Comparison of ENCODE assay signal across 8 mouse cellular contexts in the genomic region with DNA sequence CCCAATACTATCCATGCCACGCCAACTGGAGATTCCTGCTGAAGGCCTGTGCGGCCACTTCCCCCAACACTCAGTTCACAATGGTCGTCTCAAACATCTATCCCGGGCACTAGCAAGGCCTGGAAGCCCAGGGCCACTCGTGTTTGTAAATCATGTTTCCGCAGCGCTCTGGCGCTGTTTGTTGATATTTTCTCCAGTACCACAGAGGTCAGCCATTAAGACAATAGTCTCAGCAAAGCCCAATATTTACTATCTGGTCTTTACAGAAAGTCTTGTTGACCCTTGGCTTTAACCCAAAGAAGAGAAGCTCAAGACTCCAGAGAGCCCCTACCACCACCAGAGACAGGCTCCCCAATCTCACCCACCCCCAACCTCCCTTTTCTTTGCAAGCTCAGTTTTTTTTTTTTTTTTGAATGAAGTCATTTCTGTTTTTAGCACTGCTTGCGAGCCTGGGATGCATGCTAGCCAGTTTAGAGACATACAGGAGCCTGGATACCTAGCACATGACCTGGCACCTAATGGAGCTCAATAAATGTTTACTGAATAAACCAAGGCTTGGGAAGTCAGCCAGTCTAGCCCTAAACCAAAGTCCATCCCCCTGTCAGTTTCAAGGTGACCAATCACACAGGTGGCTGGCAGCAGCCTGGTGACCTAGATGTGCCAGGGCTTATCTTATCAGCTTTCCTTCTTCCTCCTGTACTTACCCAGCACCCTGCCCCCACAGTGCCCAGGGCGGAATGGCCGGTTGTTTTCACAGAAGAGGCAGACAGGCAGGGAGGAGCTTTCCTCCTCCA. TPM values are rescaled to one million over a fixed set of nuclear protein-coding genes. Genes with fewer than 3 reads are reported as not detected.
DNase-seq lines count a peak whose midpoint lies in the region; ATAC-seq lines count a peak whose summit lies in the region.

No protein-coding gene starts in this region.

- WGBS in kidney, embryonic 16.5 days: 44% methylated on average over 11 of the region's 11 CpGs

- no peak overlapping the region for H3K4me3 ChIP-seq in kidney, embryonic 16.5 days (ENCODE audit: low read length)

- H3K9ac ChIP-seq in kidney, embryonic 16.5 days (replicated peaks; ENCODE audit: low read length): no peak overlapping the region

- H3K36me3 ChIP-seq in kidney, embryonic 16.5 days (ENCODE audit: insufficient read depth, low read length): no peaks in the 10 kb centered on the region

- peak; percentile 28 to 41 for DNase-seq in left cerebral cortex, postnatal 25 days (ENCODE audit: low spot score in 2 of 2)
- DNase-seq in left cerebral cortex, adult 18-20 months (ENCODE audit: low spot score in 2 of 2): no peak
- DNase-seq in heart, adult 8-10 months (ENCODE audit: low spot score): peak; percentile 82
- peak; percentile 89 for DNase-seq in lung, postnatal 25 days (ENCODE audit: low spot score)
- no peak for DNase-seq in thymus, postnatal 36 days
- DNase-seq in right cerebral cortex, postnatal 36 days (ENCODE audit: low spot score in 2 of 2): no peak

- peak overlapping the region; percentile 95 for H3K27ac ChIP-seq in kidney, embryonic 16.5 days (ENCODE audit: low read length)

- intact Hi-C loops in left cerebral cortex, postnatal 25 days (cut with DNase I): no loop called here

- peaks cover 71% of the 10 kb centered on the region for H3K4me1 ChIP-seq in kidney, embryonic 16.5 days (ENCODE audit: insufficient read depth, low read length)

- H3K4me2 ChIP-seq in kidney, embryonic 16.5 days (replicated peaks; ENCODE audit: low read depth, low read length): peak overlapping the region; percentile 14; the same call in 1 of the 2 replicates

- H3K9me3 ChIP-seq in kidney, embryonic 16.5 days (ENCODE audit: low read length): no peaks in the 10 kb centered on the region

- peak; percentile 46 for ATAC-seq in kidney, embryonic 16.5 days (ENCODE audit: low FRiP score, low TSS enrichment)
- ATAC-seq in inflammation-experienced regulatory T-cells, adult 6 months: no peak

- H3K27me3 ChIP-seq in kidney, embryonic 16.5 days (ENCODE audit: insufficient read depth, low read length): no peaks in the 10 kb centered on the region

RNA-seq across cellular contexts. Expression of a gene that starts 31.8 kb away (rescaled TPM):
- total RNA-seq in left cerebral cortex, postnatal 25 days (2021): 10 to 100 TPM; 49.8 to 61.2 TPM
- 10 to 100 TPM; 46.1 to 46.4 TPM for total RNA-seq in left cerebral cortex, adult 18-20 months (2021)
- total RNA-seq in heart, adult 8-10 months (2022): 10 to 100 TPM in 2 of 4 experiments, 1 to 10 TPM in 2; 8.2 to 15.7 (median 11.9) TPM
- 11.6 and 13.2 TPM in 2 replicates for polyA plus RNA-seq in kidney, embryonic 16.5 days (2015; fragmentation: Nextera tagmentation; extraction: Ambion mirVana)
- 1 to 10 TPM; 3.7 to 8.9 (median 5.8) TPM for polyA plus RNA-seq in inflammation-experienced regulatory T-cells, adult 6 months (2017; shearing (Covaris generic))

Comparison
In these comparisons a context has a peak if more than half of its experiments do, and no peak if none do; other contexts are left out.
1. DNase-seq: peak in left cerebral cortex, postnatal 25 days (2 of 2), heart, adult 8-10 months (single experiment) and lung, postnatal 25 days (single experiment); none in left cerebral cortex, adult 18-20 months (0 of 2), thymus, postnatal 36 days (0 of 2) and right cerebral cortex, postnatal 36 days (0 of 2).